Mouse (Mus musculus): Measurements from ENCODE around the gene Ptpn22. TPM values are rescaled to one million over a fixed set of nuclear protein-coding genes. Genes with fewer than 3 reads are reported as not detected.
"Not testable (repeated sequence)": the region's sequence is repeated elsewhere in the genome, so short reads cannot be mapped to it uniquely, and the experiment has no call there.

Ptpn22 gene
- under 1 TPM; 0.20 to 0.80 TPM for total RNA-seq (2021)
- long read RNA-seq, experiment 1, result 0 reads
- long read RNA-seq, experiment 2, result 0 reads

DNA sequence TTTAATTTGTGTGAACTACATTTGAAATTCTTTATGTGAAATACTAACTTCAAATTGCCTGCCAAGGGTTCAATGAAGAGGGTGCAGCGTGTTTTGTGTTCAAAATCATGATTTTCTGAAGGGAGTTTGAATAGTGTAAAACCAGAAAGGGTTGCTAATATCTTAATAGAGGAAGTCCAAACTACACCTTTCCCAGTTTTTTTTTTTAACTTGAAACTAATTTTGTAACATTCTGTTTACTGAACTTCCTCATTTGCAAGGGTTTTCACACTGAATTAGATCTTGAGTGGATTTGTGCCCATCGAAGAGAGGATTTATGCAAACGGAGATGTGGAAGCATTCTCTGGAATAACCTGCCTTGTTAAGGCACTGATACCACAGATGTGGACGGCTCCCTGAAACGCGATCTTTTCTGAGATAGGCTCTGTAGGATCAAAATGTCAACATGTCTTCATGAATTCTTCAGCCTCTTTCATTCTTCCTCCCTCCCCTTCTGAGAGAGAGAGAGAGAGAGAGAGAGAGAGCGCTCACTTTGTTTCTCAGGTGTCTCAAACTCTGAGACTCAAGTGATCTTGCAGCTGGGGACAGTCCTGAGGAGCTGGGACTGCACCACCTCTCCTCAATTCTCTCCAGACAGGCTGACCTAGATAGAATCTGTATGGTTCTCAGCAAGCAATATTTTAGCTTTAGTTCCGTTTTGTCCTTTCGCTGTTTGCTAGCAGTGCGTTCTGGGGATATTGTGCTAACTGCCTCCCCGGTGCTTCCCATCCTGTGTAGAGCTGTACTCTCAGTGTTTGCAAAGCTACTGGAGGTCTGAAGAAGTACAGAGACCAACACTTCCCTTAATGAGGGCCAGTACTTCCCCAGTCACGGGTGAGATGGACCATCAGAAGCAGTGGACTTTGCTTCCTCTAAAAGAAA is at the start of gene Ptpn22:
Gene Ptpn22 (plus strand): TSS at position 915 of the 921 bp plus-strand sequence.
- no peak for DNase-seq

DNA sequence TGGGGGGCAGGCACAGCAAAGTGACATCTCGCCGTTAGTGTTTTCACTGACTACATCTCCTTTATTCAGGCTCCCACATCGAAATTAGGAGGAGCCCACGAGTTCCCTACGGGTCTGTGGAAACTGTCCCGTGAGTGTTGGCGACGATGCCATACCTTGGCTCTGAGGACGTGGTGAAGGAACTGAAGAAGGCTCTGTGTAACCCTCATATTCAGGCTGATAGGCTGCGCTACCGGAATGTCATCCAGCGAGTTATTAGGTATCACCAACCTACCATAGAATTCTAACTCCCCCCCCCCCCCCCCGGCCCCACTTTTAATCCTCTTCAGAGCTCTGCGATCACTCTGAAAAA is 49.8 kb upstream of the Ptpn22 start:
- no peak for DNase-seq

DNA sequence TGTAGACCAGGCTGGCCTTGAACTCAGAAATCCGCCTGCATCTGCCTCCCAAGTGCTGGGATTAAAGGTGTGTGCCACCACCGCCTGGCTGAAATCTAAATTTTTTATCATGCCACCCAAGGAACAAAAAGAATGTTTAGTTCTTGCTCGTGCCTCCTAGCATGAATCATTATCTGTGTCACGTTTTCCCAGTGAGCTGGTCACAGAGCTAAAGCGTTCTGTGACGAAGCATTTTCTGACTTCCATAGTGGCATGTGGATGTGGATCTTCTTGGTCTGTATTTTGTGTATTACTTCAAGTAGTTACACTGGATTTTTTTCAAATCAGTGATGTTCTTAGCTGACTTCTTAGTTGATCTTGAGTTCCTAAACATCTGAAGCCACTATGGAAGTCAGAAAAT is 48.6 kb upstream of the Ptpn22 start:
- DNase-seq, result no peak

GRCm38 (mm10) chr3:103827548-103827947 is 32.0 kb upstream of the Ptpn22 start:
- no peak for DNase-seq

DNA sequence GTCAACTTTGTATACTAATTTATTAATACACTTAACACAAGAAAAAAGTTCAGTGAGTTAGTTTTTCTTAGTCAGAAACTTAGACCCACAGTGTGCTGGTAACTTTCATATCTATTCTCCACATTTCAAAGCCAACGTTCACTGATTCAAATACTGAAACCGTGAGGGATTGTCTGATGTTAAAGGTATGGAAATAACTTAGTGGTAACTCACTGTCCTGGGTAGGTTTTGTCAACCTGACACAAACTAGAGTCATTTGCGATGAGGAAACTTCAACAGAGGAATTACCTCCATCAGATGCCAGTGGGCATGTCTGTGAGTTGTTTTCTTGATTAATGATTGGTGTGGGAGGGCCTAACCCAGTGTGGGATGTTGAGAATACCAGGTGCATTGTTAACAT is 30.6 kb upstream of the Ptpn22 start:
- DNase-seq, result no peak

- DNase-seq, result not testable (repeated sequence)
Measured at GRCm38 (mm10) chr3:103830681-103831080, 28.9 kb upstream of the Ptpn22 start.

- no peak for DNase-seq
Measured at GRCm38 (mm10) chr3:103831146-103831545, 28.4 kb upstream of the Ptpn22 start.

DNA sequence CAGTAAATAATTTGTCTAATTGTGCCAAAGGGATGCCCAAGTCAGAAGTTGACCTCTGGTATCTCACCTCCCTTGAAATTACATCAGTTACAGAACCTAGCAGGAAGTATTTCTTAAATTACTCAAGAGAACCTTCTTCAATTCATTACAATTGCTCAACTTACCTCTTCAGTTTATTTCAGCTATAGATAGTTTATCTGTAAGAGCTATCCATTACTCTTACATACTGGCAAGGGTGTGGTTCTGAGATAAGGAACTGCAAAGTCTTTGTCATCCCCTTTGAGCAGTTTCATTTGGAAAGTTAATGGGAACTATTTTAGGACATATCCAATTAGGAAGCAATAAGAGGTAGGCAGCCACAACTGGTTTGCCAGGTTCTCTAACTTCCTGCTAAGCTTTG is 27.2 kb upstream of the Ptpn22 start, which contains the start of gene Bcl2l15:
Gene Bcl2l15 (plus strand): TSS at position 176 of the 400 bp plus-strand sequence.
- DNase-seq, result no peak

DNA sequence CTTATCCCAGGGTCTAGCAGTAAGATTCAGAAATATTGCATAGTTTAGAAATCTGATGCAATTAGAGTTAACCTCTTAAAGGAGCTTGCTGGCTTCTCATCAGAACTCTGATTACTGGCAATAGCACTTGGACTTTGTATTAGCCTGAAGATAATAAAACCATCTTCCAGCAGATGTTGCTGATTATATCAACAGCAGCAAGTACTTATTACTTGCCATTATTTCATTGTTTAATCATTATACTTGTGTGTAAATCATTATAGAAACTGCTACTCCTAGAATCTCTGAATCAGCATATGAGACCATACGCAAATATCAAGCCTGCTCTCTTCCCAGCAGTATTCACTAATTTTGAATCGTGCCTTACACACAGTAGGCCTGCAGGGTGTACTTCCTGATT is 25.6 kb upstream of the Ptpn22 start:
- DNase-seq, result no peak

- no peak for DNase-seq
Measured at GRCm38 (mm10) chr3:103835272-103835950, 24.2 kb upstream of the Ptpn22 start.

- DNase-seq, result no peak
Measured at GRCm38 (mm10) chr3:103835951-103836310, 23.7 kb upstream of the Ptpn22 start.

DNA sequence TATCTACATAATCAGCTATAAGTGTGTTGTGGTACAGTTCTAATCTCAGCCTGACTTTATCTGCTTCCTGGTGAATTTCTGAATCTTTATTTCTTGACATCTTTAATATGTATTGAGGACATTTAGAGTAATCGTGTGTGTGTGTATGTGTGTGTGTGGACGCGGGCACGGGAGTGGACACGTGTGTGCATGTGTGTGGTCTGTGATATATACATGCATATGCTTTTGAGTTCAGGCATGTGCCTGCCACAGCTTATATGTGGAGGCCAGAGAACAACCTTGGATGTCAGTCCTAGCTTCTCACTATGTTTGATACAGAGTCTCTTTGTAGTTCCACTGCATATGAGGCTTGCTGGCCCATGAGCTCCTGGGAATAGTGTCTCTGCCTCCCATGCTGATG is 23.1 kb upstream of the Ptpn22 start:
- DNase-seq, result no peak

DNA sequence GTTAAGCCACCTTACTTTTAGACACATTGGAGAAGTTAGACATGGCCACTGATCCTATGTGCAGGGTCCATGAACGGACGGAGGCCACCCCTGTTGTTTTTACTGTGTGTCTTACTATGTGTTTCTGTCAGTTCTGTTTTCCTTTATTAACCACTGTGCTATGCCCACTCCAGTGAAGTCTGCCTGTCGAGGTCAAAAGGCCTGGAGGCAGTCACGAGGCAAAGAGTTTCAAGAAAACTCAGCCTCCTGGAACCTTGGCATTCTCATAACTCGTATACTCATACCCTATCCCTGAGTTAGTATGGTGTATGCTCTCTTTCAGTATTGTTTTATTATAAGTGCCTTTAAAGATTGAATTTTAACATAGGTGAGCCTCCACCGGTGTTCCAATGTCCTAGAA is 19.9 kb upstream of the Ptpn22 start:
- no peak for DNase-seq

- not testable (repeated sequence) for DNase-seq
Measured at GRCm38 (mm10) chr3:103840195-103840594, 19.4 kb upstream of the Ptpn22 start.

GRCm38 (mm10) chr3:103840946-103841345 is 18.6 kb upstream of the Ptpn22 start:
- DNase-seq, result not testable (repeated sequence)

- no peak for DNase-seq
Measured at GRCm38 (mm10) chr3:103850644-103851363, 8.8 kb upstream of the Ptpn22 start.

DNA sequence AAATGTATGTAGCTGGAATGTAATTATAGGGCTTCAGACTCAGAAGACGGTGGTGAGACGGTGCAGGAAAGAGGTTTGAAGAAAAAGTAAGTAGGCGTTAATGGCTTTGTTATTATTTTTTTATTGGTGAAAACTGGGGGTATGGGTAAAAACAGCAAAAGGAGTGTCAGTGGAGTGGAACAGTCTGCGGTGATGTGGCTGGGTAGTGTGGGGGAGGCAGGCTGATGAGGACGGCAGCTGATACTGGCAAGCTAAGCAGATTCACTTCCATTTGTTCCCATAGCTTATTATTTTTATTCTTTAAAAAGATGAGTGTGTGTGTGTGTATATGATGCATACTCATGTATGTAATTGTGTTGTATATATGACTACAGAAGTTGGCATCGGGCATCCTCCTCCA is 8.1 kb upstream of the Ptpn22 start:
- DNase-seq, result no peak

DNA sequence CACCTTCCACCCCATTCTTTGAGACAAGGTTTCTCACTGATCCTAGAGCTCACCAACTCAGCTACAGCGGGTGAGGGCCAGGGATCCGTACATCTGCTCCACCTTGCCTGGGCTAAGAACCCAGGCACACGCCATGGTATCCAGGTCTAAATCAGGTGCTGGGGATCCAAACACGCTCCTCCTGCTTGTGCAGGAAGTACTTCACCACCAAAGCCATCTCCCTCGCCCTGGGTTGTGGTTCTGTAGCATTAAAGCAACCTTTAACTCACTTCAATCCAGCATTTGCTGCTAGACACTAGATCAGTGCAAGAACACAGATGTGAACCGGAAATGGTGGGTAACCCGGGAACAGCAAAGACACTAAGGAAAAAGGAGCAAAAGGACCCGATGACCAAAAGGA is 7.7 kb upstream of the Ptpn22 start:
- DNase-seq, result no peak

- no peak for DNase-seq
Measured at GRCm38 (mm10) chr3:103852565-103853299, 6.9 kb upstream of the Ptpn22 start.

DNA sequence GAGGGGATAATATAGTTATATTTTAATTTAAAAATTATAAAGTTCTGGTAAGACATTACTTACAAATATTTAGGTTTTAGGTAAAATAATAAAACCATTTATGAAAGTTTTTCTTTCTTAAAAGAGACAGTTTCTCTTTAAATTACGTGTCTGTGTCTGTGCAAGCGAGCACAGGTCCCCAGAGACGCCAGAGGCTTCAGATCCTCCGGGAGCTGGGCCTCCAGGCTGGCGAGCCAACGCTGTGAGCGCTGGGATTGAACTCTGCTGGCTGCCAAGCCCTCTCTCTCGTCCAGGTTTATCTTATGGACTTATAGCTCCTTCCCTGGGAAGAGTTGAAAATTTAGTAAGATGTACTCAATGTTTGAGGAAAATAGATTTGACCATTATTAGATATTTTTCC is 5.8 kb upstream of the Ptpn22 start:
- no peak for DNase-seq

DNA sequence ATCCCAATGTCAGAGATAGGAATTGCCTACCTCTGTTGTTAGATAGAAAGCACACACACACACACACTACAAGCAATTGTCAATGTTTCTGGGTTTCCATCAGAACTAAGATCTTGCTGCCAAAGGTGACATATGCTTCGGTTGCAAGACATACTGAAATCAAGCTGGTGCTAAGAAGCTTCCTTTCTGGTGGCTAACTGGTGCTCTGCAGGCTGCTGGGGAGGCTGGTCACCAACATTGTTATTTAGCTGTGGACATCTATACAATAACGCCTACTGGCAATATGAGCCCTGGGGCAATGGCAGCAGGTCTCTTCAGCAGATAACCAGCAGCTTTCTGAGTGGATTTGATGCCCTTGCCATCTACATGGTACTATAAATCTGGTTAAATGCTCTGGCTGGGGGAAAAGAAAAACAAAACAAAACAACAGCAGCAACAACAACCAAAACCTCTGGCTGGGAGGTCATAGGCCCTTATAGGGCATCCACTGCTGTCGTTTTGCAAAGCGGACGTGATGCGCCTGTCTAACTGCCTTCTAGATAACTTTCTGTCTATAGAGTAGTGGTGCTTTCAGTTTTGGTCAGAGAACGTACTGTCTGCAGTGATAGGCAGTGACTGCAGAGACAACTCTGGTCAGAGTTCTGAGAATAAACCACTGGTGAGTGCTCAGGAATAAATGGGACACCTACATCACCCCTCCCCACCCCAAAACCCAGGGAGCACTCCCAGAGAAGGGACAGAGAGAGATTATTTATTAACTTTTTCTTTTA is 2.4 kb upstream of the Ptpn22 start:
- DNase-seq, result no peak

All from gastrocnemius, postnatal 25 days (tissue).